Mouse (Mus musculus) cortical plate, adult 2 months (tissue): ENCODE data around the gene Rrp12. TPM values are rescaled to one million over a fixed set of nuclear protein-coding genes. Genes with fewer than 3 reads are reported as not detected.

Experiments
- H3K27ac ChIP-seq: fragments of 200-500 bp; 2 replicates; pipeline ENCODE4 v1.5.1; 2012; ENCODE audit warnings: low read length, control low read depth, inconsistent platforms; ENCODE audit not compliant: insufficient read depth
- H3K4me1 ChIP-seq: fragments of 200-500 bp; 2 replicates; pipeline ENCODE4 v1.6.1; 2011; ENCODE audit warnings: low read length; ENCODE audit not compliant: control insufficient read depth, insufficient read depth
- H3K4me3 ChIP-seq: fragments of 200-500 bp; 2 replicates; pipeline ENCODE4 v1.5.1; 2011; ENCODE audit warnings: mild to moderate bottlenecking, low read length, control low read depth; ENCODE audit not compliant: insufficient read depth
- CTCF ChIP-seq: fragments of 200-500 bp; IDR thresholded peaks from 2 replicates; pipeline ENCODE4 v1.5.1; 2011; ENCODE audit warnings: mild to moderate bottlenecking, control low read depth, low read length; ENCODE audit not compliant: insufficient read depth; ENCODE audit errors: extremely low read depth
- POLR2A ChIP-seq: fragments of 200-500 bp; IDR thresholded peaks from 2 replicates; pipeline ENCODE4 v1.6.1; 2011; ENCODE audit warnings: mild to moderate bottlenecking, low read length, control low read depth; ENCODE audit not compliant: insufficient read depth; ENCODE audit errors: extremely low read depth
- polyA plus RNA-seq: library from polyadenylated mRNA; depleted of rRNA; stranded (reverse); fragments of >200 nt; gene quantifications from 2 replicates; pipeline ENCODE4 v1.2.3, GENCODE M21; 2012; rRNA removed

Gene Rrp12
- polyA plus RNA-seq, result 18.6 and 18.9 TPM in 2 replicates

GRCm38 (mm10) chr19:41895460-41896318, at the start of gene Rrp12:
Gene Rrp12, minus strand, starts transcription at chr19:41896173.
- peak; percentile 84 for TF ChIP-seq POLR2A
- no peak for TF ChIP-seq CTCF
- no peaks in the 10 kb centered on the region for H3K4me1 ChIP-seq
- no peak within 1 kb of the TSS for H3K27ac ChIP-seq
- H3K4me3 ChIP-seq, result peak within 1 kb of the TSS; percentile 64

- Histone ChIP-seq H3K27ac (no peak overlapping the region), H3K4me1 (no peaks in the 10 kb centered on the region), H3K4me3 (no peak overlapping the region)
- TF ChIP-seq POLR2A (no peak), CTCF (no peak)
These were observed 47.9 kb upstream of the Rrp12 start for GRCm38 (mm10) chr19:41943841-41944240.

DNA sequence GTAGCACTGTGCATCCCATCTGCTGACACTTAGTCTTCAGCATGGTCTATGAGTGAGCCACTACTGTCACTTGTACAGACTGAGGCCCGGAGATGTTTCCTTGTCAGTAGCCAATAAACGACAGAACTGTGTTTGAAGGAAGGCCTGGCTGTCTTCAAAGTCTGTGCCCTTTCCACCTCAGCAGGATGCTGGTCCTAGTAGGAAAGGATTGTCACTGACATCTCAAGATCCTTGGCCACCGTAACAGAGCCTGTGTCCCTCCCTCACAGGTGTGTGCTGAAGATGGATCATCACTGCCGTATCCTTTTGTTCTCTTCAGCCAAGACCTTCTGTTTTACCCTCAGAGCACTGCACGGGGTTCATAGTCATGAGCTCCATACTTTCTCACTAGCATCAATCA, 42.6 kb upstream of the Rrp12 start:
- no peak overlapping the region for H3K27ac ChIP-seq
- no peak overlapping the region for H3K4me3 ChIP-seq
- peaks cover 4% of the 10 kb centered on the region; the same call in 1 of the 2 replicates for H3K4me1 ChIP-seq
- TF ChIP-seq POLR2A (no peak), CTCF (no peak)

- no peak overlapping the region for H3K27ac ChIP-seq
- peaks cover 6% of the 10 kb centered on the region; the same call in 1 of the 2 replicates for H3K4me1 ChIP-seq
- no peak overlapping the region for H3K4me3 ChIP-seq
- TF ChIP-seq CTCF (no peak), POLR2A (no peak)
These were observed 39.9 kb upstream of the Rrp12 start for GRCm38 (mm10) chr19:41935921-41936320.

DNA sequence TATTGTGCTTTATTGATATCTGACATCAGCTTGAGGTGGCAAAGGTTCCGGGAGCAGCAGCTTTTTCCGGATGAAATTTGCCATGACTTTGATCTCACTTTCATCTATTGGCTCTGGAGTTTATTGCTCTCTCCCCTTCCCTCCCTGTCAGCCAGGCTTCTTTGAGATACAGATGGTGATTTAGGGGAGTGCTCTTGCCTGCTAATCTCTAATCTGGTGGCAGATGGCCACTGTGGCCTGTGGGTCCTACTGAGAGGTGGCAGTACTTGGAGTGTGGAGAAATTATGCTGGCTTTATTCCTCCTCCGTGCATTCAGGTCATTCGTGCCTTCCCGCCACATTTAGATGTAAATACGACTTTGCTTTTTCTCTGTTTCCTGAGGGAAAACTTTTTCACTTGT, 38.2 kb upstream of the Rrp12 start:
- Histone ChIP-seq H3K4me3 (peak overlapping the region; percentile 84), H3K4me1 (peaks cover 6% of the 10 kb centered on the region; the same call in 1 of the 2 replicates), H3K27ac (no peak overlapping the region)
- TF ChIP-seq CTCF (no peak), POLR2A (no peak)

DNA sequence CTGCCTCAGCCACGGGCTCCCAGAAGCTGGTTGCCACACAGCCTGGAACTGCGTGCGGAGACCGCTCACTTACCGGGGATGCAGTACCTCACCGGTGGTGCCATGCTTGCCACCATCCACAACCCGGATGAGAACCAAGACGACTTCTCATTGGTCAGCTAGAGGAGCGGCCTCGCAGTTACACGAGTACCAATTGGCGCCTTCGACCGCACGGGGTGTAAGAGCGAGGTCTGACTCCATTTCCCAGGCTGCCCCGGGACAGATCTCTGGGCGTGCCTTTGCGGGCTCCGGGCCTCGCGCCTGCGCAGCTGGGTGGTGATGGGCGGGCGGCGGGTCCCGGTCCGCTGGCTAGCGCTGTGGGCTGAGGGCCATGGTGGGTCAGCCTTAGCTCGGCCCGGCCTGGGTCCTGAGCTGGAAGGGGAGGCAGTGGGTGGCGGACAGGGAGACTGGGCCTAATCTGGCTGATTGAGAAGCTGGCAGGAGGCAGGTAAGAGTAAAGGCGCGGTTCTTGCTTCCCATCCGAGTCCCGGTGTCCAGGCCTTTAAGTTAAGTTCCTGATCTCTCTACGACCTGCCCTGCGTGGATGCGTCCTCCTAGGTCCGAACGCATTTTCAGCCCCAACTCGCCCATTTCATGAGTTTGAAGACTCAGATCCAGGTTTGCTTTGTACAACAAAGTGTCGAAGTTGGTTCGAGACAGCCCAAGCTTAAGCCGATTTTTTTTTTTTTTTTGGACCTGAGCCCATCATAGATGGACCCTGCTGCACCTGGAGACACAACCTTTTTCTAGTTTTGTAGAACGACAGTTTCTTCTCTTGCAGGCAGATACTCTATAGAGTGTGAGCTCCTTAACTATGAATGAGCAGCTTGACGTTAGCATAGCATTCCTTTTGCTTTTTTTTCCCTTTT, 37.5 kb upstream of the Rrp12 start, which contains the start of the genes Exosc1 and Zdhhc16:
TSS of gene Exosc1 (minus strand) at position 245 of the 908 bp plus-strand sequence.
TSS of gene Zdhhc16 (plus strand) at position 302 of the 908 bp plus-strand sequence.
- H3K4me1 ChIP-seq, result peaks cover 6% of the 10 kb centered on the region; the same call in 1 of the 2 replicates
- no peak for TF ChIP-seq CTCF
- TF ChIP-seq POLR2A, result peak; percentile 81; the same call in 1 of the 2 replicates
- H3K27ac ChIP-seq, result no peak within 1 kb of the TSS
- H3K4me3 ChIP-seq, result peak within 1 kb of the TSS; percentile 84

GRCm38 (mm10) chr19:41932686-41933085, 36.7 kb upstream of the Rrp12 start:
- peak overlapping the region; percentile 84 for H3K4me3 ChIP-seq
- H3K27ac ChIP-seq, result no peak overlapping the region
- peaks cover 6% of the 10 kb centered on the region; the same call in 1 of the 2 replicates for H3K4me1 ChIP-seq
- TF ChIP-seq POLR2A (no peak), CTCF (no peak)

GRCm38 (mm10) chr19:41920412-41921067, 24.6 kb upstream of the Rrp12 start:
- Histone ChIP-seq H3K4me1 (no peaks in the 10 kb centered on the region), H3K27ac (no peak overlapping the region), H3K4me3 (no peak overlapping the region)
- no peak for TF ChIP-seq POLR2A
- no peak for TF ChIP-seq CTCF

GRCm38 (mm10) chr19:41919471-41919870, 23.5 kb upstream of the Rrp12 start:
- no peak overlapping the region for H3K27ac ChIP-seq
- TF ChIP-seq CTCF, result no peak
- TF ChIP-seq POLR2A, result no peak
- no peak overlapping the region for H3K4me3 ChIP-seq
- H3K4me1 ChIP-seq, result no peaks in the 10 kb centered on the region
